Mouse (Mus musculus): ENCODE measurements around the gene Cmah. TPM values are rescaled to one million over a fixed set of nuclear protein-coding genes. Genes with fewer than 3 reads are reported as not detected.

Cmah gene
- total RNA-seq, 2 experiments from 2014 or later, result 1.3 to 2.3 TPM

DNA sequence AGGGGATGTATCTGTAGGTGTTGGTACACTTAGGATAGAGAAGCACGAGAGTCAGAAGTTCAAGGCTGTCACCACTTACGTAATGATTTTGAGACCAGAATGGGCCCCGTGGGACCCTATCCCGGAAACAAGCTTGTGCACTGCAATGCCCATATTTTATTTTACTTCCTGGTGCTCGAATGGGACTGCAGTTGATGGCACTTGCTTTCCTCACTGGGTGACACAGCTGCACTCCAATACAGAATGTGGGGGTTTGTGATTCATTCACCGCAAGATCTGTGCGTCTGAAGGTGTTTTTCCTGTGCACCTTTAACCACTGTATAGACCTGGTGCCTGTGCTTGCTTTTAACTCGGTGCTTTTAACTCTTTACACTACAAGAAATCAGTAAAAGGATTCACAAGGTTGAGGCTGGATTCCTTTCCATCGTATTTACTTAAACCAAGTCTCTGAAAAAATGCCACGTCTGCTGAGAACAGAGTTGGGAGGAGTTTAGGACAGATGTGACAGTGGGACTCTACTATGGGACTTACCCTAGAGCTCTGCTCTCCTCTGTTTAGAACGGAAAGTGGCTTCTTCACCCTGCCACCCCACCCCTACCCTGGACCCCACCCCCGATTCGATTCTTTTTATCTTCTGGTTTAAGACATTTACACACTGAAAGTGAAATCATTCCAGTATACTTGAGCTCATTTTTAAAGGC lies 88.5 kb downstream of the Cmah start:
- ATAC-seq (replicated peaks; ENCODE audit: poor library complexity), result no peak

GRCm38 (mm10) chr13:24416409-24416808 lies 89.2 kb downstream of the Cmah start:
- peak; percentile 51 for ATAC-seq (replicated peaks; ENCODE audit: poor library complexity)

DNA sequence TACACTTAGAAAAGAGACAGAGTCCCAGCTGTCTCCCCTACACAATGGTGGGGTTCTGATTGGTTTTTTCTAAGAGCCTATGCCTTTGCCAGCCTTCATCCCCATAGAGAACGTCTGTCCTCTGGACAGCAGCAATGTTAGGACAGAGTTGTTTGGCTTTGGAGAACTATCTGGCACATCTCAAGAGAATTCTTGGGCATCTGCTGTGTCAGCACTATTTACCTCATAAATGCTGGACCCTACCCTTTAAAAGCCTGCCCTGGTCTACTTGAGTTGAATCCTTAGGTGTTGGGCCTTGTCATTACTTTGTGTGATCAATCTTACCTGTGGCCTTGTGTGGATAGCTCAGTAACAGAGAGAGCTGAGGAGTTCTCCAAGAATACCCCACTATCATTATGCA lies 90.8 kb downstream of the Cmah start:
- no peak for ATAC-seq (replicated peaks; ENCODE audit: poor library complexity)

DNA sequence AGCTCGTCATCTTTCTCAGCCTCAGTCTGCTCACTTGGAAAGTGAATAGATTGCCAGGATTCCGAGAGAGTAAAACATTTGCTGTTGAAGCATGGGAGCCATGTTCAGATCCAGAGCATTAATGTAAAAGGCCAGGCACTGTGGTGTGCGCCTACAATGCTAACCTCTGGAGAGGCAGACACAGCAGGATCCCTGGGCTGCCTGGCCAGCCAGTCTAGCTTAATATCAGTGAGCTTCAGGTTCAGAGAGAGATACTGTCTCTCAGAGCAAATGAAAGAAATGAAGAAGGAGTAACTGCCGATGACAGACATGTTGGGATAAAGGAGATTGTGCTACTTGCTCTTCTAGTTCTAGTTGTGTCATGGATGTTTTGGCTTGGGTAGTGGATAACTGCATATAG lies 91.6 kb downstream of the Cmah start:
- ATAC-seq (replicated peaks; ENCODE audit: poor library complexity), result no peak

DNA sequence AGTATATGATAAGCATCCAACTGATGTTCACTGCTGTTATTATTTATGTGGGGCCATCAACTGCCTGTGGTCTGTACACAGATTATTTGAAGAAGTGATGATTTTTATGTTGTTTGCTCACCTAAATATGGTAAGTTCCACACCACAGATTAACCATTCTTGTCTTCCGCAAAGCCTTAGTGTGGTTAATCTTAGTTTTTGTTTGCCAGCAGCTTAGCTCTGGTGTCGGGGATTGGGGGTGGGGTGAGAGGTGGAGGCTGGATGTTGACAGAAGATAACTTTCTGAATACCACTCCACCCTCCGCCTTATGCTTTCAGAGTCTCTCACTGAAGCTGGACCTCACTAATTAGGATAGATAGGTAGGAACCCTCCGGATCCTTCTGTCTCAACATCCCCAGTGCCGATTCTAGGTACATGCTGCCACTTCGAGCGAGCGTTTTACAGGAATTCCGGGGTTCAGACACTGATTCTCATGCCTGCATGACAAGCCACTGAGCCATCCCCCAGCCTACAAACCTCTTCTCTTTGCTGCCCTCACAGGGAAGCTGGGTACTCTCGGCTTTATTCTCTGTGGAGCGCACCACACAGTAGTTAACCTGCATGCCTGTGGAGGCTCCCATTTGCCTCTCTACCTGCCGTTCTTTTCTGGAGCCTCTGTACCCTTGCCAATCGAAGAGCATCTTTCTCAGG lies 92.5 kb downstream of the Cmah start:
- ATAC-seq (replicated peaks; ENCODE audit: poor library complexity), result peak; percentile 72

GRCm38 (mm10) chr13:24421987-24422386 lies 94.8 kb downstream of the Cmah start:
- peak; percentile 77 for ATAC-seq (replicated peaks; ENCODE audit: poor library complexity)

GRCm38 (mm10) chr13:24430215-24430614 lies 103.0 kb downstream of the Cmah start:
- ATAC-seq (replicated peaks; ENCODE audit: poor library complexity), result 0 out of 2 replicates have a peak, but pooled peaks have one; percentile 9

DNA sequence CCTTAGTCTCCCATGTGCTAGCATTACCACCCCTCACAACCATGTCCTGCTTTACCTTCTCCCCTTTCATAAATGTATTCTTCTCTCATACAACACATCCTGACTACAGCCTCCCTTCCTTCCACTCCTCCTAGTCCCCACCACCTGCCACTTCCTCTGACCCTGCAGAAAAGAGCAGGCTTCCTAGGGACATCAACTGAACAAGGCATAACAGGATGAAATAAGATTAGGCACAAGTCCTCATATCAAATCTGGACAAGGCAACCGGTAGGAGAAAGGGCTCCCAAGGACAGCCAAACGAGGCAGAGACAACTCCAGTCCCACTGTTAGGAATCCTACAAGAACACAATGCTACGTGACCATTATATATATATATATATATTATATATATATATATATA lies 104.4 kb downstream of the Cmah start:
- no peak for ATAC-seq (replicated peaks; ENCODE audit: poor library complexity)

DNA sequence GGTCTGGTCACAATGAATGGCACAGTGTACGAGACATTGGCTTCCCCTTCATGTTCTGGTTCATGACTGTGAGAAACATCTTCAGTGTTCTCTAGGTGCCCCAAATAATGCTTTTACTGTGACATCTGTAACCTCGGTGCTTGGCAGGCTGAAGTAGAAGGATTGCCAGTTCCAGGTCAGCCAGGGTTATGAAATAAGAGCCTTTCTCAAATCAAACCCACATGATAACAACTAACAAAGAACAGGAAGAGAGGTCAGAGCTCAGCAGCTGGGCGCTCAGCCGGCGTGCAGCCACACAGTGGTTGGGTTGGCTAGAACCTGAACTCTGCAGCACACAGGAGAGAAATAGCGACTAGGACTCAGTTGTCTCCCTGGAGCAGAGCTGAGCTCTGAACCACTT lies 115.1 kb downstream of the Cmah start:
- peak; percentile 72 for ATAC-seq (replicated peaks; ENCODE audit: poor library complexity)

GRCm38 (mm10) chr13:24443763-24444347 lies 116.7 kb downstream of the Cmah start:
- ATAC-seq (replicated peaks; ENCODE audit: poor library complexity), result 0 out of 2 replicates have a peak, but pooled peaks have one; percentile 6

DNA sequence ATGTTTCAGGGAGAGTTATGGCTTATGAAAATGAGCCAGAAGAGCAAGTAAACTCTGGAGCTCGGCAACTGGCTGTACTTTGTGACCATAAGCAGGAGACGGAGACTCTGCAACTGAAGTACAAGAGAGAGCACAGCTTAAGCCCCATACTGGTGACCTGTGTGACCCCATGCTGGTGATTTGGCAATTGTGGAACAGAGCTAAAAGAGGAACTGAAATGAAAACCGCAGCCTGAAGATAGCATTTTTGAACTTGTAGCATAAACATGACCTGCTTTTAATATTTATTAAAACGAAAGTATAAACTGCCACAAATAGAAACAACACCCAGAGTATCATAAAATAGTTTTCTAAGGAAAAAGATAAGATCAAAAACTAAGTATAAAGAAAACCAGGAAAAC lies 117.5 kb downstream of the Cmah start:
- ATAC-seq (replicated peaks; ENCODE audit: poor library complexity), result peak; percentile 77

DNA sequence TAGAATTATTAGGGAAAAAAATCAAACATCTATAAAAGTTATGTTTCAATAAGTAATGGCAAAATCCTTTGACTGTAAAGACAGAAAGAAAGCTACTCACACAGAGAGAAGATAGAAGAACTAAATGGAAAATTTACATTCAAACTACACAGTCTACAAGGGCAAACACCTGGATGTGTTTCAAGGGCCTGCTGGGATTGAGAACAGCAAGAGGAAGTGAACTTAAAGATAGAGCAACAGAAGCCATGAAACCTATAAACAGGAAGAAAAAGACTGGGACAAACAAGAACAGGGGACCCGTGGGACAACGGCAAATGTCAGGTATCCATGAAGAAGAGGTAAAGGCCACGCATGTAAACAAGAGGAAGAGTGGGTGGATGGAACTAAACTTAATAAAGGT lies 118.0 kb downstream of the Cmah start:
- peak; percentile 29; the same call in 1 of the 2 replicates for ATAC-seq (replicated peaks; ENCODE audit: poor library complexity)

DNA sequence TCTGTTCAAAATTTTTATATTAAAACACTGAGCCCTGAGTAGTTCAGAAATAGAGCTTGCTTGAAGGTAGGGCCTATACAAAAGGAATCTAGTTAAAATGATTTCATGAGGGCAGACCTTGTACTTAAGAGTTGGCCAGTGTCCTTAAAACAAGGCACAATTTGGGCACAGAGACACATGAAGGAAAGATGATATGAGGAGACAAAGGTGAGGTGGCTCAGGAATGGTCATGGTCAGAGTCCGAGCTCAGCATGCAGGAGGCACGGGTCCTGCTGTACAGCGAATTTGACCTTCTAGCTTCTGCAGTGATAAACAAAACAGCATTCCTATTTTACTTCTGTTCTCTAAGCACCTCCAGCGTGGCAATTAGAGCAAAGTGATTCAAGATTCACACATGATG lies 118.9 kb downstream of the Cmah start:
- ATAC-seq (replicated peaks; ENCODE audit: poor library complexity), result no peak

GRCm38 (mm10) chr13:24447043-24447442 lies 119.8 kb downstream of the Cmah start:
- ATAC-seq (replicated peaks; ENCODE audit: poor library complexity), result no peak

DNA sequence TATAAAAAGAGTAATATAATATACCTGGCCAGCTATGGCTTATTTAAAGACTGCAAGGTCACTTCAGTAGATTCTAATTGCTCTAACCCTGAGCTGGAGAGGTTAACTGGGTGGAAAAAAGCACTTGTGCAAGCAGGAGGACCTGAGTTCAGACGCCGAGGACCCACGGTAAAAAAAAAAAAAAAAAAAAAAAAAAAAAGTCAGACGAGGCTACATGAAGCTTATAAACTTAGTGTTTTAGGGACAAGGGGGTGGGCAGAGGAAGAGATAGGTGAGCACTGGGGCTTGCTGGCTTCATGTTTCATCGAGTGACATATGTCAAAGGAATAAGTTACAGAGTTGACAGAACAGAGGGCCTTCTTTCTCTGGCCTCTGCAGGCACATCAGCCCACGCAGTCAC lies 121.4 kb downstream of the Cmah start:
- no peak for ATAC-seq (replicated peaks; ENCODE audit: poor library complexity)

- no peak for ATAC-seq (replicated peaks; ENCODE audit: poor library complexity)
Measured at GRCm38 (mm10) chr13:24451455-24451854, 124.3 kb downstream of the Cmah start.

DNA sequence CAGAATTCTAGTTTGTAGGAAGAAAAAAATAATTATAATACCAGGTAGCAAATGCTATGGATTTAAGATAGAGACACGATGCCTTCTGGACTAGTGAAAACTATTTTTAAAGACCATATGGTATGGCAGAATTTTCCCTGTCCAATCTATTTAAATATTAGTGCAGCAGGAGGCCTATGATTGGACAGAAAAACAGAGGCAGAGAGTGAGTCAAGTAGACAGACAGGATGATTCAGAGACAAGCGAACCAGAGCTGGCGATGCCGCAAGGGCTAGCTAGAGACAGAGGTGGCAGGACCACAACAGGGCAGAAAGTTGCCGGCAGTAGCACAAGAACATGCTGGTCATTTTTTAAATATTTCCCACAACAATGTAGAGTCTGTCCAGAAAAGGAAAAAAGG lies 126.5 kb downstream of the Cmah start:
- ATAC-seq (replicated peaks; ENCODE audit: poor library complexity), result no peak

GRCm38 (mm10) chr13:24456385-24456784 lies 129.2 kb downstream of the Cmah start:
- no peak for ATAC-seq (replicated peaks; ENCODE audit: poor library complexity)

DNA sequence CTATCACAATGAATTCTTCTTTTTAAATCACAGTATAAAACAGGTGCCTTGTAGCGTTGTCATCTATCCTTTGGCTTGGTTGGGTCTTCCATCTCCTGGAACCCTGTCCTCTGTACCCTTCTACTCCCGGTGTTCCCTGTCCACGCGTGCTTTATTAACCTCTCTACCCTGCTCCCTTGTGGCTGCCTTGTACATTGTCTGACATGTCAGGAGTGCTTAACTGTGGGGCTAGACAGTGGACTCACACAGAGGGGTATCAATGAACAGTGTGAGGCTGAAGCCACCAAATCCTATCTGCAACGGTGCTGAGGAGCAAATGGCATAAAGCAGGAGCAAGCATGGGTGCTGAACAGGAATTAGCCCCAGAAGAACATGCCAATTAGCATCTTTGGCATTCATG lies 133.3 kb downstream of the Cmah start:
- no peak for ATAC-seq (replicated peaks; ENCODE audit: poor library complexity)

DNA sequence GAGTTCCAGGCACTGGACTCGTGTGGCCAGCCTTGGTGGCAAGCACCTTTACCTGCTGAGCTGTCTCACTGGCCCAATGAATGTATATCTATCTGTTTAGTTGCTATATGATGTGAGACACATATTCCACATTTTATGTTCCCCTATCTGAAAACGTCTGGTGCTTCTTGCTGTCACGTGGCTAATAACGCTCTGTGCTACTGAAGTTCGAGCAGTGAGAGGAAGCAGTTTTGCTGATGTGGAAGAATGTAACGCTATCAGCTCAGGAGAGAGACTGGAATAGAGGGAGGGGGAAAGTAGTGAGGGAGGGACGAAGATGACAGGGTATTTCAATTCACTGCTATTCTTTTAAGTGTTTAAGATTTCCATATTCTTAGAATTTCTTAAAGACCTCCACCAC lies 136.6 kb downstream of the Cmah start:
- ATAC-seq (replicated peaks; ENCODE audit: poor library complexity), result peak; percentile 37; the same call in 1 of the 2 replicates

GRCm38 (mm10) chr13:24466027-24466426 lies 138.8 kb downstream of the Cmah start:
- ATAC-seq (replicated peaks; ENCODE audit: poor library complexity), result no peak

DNA sequence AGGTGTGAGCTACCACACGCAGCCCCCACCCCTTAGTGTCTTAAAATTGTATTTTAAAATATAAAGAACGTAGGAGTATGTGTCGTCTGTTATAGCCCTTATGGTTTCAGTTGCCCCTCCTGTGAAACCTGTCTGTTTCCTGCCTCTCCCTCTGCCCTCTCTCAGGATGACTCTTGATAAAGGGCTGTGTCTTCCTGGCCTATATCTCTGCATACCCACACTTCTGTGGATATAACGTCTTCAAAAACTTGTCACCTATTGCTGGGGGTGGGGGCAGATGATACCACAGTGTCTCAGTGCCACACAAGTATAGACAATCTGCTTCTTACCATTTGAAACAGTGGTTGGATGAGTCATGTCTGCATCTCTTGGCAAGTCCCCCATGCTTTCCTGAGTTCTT lies 140.6 kb downstream of the Cmah start:
- ATAC-seq (replicated peaks; ENCODE audit: poor library complexity), result peak; percentile 92

All from megakaryocyte progenitor cell, adult 5-6 weeks (primary cell).